10 mouse cellular contexts compared by ENCODE assay signal in the genomic region with DNA sequence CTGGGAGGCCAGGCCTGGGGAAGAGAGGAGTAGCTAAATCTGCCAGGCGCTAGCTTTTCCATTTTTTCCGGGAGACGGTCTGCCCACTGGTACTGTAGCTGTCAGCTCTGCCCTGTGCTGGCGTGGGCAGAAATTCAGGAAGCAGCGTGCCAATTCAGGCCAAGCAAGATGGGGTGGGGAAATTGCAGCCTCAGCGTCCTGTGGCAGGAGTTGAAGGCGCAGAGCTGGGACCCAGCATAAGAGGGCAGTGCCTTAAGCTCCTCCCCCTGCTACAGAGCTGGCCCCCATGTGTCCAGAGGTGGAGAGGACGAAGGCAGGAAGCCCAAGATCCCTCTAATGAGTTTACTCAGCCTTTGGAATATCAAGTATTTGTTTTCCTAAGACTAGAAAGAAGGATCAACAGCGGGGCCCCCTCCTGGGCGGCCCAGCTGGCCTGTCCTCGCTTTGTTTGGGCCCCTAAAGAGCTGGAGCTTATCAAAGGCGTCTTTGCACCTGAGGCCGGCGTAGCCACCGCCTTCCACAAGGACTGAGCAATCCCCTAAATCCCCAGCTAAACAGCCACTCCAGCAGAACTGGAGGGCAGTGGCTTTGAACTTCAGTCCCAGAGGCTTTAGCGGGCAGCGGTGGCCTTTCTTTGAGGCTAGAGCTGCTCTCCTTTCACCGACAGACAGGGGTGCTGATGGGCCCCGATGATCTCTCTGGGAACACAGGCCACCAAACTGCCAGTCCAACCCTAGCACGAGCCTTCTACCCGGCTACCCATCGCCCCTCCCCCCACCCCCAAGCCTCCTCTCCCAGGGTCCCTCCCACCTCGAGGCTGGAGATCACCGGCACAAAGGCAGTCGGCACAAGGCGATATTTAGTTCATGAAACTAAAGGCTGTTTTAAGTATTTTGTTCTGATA.
DNase-seq lines count a peak whose midpoint lies in the region; ATAC-seq and TF ChIP-seq lines count a peak whose summit lies in the region.
"Had no signal": no experiment of that assay in that cellular context is flagged by ENCODE, and none has a peak within 500 bp of the region (broad histone marks: within the 10 kb centered on the region; RNA-seq: fewer than 3 reads in every experiment).

No protein-coding gene starts in this region.

- peak; percentile 79; the same call in 1 of the 2 replicates for ATAC-seq in frontal cortex, adult (ENCODE audit: low TSS enrichment)

- no peak for DNase-seq in frontal cortex, postnatal 14 days (ENCODE audit: low spot score in 2 of 2)
- peak; percentile 37 for DNase-seq in embryonic facial prominence, embryonic 10.5 days (ENCODE audit: low spot score)
- DNase-seq in midbrain, embryonic 10.5 days (ENCODE audit: low spot score): peak; percentile 53
- no peak for DNase-seq in natural killer cell, adult 2 months (ENCODE audit: low spot score in 2 of 2)
- no peak for DNase-seq in gastrocnemius, adult 8-10 months (ENCODE audit: low spot score in 2 of 2)
- DNase-seq in gastrocnemius, adult 2 months: no peak
- DNase-seq: heart, postnatal 10 days; thymus, postnatal 4 days had no signal

- H3K4me3 ChIP-seq in E14TG2a.4 (replicated peaks; ENCODE audit: low read length): 0 out of 2 replicates have a peak overlapping the region, but pooled peaks have one; percentile 26
- H3K4me3 ChIP-seq in embryonic facial prominence, embryonic 10.5 days: no peak overlapping the region
- H3K4me3 ChIP-seq in midbrain, embryonic 10.5 days: peak overlapping the region; percentile 14; the same call in 1 of the 2 replicates
- H3K4me3 ChIP-seq in gastrocnemius, adult 2 months: no peak overlapping the region

- intact Hi-C loops in gastrocnemius, adult 2 months (cut with DNase I): loop anchor here (5.0 to 10.0 kb wide), 2 partner anchors 143 to 450 kb away; no protein-coding TSS in a partner anchor

- H3K36me3 ChIP-seq in E14TG2a.4 (ENCODE audit: insufficient read depth, low read length): no peaks in the 10 kb centered on the region
- no peaks in the 10 kb centered on the region for H3K36me3 ChIP-seq in embryonic facial prominence, embryonic 10.5 days (replicated peaks)
- H3K36me3 ChIP-seq in midbrain, embryonic 10.5 days: no peaks in the 10 kb centered on the region

- 9% methylated on average over 26 of the region's 26 CpGs for WGBS in embryonic facial prominence, embryonic 10.5 days
- WGBS in midbrain, embryonic 10.5 days: 5% methylated on average over 26 of the region's 26 CpGs

- peaks cover 16% of the 10 kb centered on the region for H3K27me3 ChIP-seq in E14TG2a.4 (ENCODE audit: insufficient read depth, low read length)
- peaks cover 75% of the 10 kb centered on the region for H3K27me3 ChIP-seq in embryonic facial prominence, embryonic 10.5 days (replicated peaks; ENCODE audit: low read depth, poor library complexity, severe bottlenecking)
- peaks cover 74% of the 10 kb centered on the region for H3K27me3 ChIP-seq in midbrain, embryonic 10.5 days (ENCODE audit: low read depth, poor library complexity, severe bottlenecking)

- peaks cover 27% of the 10 kb centered on the region for H3K4me1 ChIP-seq in E14TG2a.4 (replicated peaks; ENCODE audit: low read depth, low read length)
- H3K4me1 ChIP-seq in embryonic facial prominence, embryonic 10.5 days: peaks cover 21% of the 10 kb centered on the region
- H3K4me1 ChIP-seq in midbrain, embryonic 10.5 days: peaks cover 37% of the 10 kb centered on the region

- no peaks in the 10 kb centered on the region for H3K9me3 ChIP-seq in E14TG2a.4 (ENCODE audit: low read length)
- H3K9me3 ChIP-seq in embryonic facial prominence, embryonic 10.5 days: no peaks in the 10 kb centered on the region
- no peaks in the 10 kb centered on the region for H3K9me3 ChIP-seq in midbrain, embryonic 10.5 days (replicated peaks)

- peak overlapping the region; percentile 40; the same call in 1 of the 2 replicates for H3K27ac ChIP-seq in embryonic facial prominence, embryonic 10.5 days (replicated peaks)
- peak overlapping the region; percentile 80 for H3K27ac ChIP-seq in midbrain, embryonic 10.5 days (replicated peaks)
- H3K27ac ChIP-seq in gastrocnemius, adult 2 months: no peak overlapping the region

- TF ChIP-seq CTCF in E14TG2a.4 (conservative IDR thresholded peaks at IDR 0.05; ENCODE audit: low read length): no peak
- no peak for TF ChIP-seq CTCF in gastrocnemius, adult 2 months (IDR thresholded peaks at IDR 0.05)

Comparison
In these comparisons a context has a peak if more than half of its experiments do, and no peak if none do; other contexts are left out.
1. DNase-seq: peak in embryonic facial prominence, embryonic 10.5 days (single experiment) and midbrain, embryonic 10.5 days (single experiment); none in frontal cortex, postnatal 14 days (0 of 2), natural killer cell, adult 2 months (0 of 2), gastrocnemius, adult 8-10 months (0 of 2) and gastrocnemius, adult 2 months (single experiment).
2. H3K4me3 ChIP-seq: peak in E14TG2a.4 (single experiment) and midbrain, embryonic 10.5 days (single experiment); none in embryonic facial prominence, embryonic 10.5 days (single experiment) and gastrocnemius, adult 2 months (single experiment).